Mouse (Mus musculus) midbrain, embryonic 13.5 days (tissue): ENCODE measurements around the gene Itgb2. TPM values are rescaled to one million over a fixed set of nuclear protein-coding genes. Genes with fewer than 3 reads are reported as not detected.

ENCODE experiments used
- polyA plus RNA-seq: library from polyadenylated mRNA; unstranded; fragments of >200 nt; fragmentation: Nextera tagmentation; extraction: Ambion mirVana; gene quantifications from 2 replicates; pipeline ENCODE4 v1.2.1, GENCODE M21; 2015

The Itgb2 gene
- polyA plus RNA-seq, 1 experiment from 2014 or later, result 0.87 TPM

Other genes with a start within 250 kb of the Itgb2 start
- gene Adarb1, start 112.0 kb upstream of the Itgb2 start, polyA plus RNA-seq, result 10.0 and 10.9 TPM in 2 replicates
- gene Fam207a, start 14.5 kb upstream of the Itgb2 start, polyA plus RNA-seq, result 38.5 and 41.6 TPM in 2 replicates
- 57.5 and 59.0 TPM in 2 replicates for gene Pttg1ip, start 51.5 kb downstream of the Itgb2 start, polyA plus RNA-seq
- gene Sumo3, start 75.8 kb downstream of the Itgb2 start, polyA plus RNA-seq, result 302 and 320 TPM in 2 replicates
- 2.5 TPM in 1 of 2 replicates, not detected in the other for gene Gm49325, start 75.9 kb downstream of the Itgb2 start, polyA plus RNA-seq
- 89.8 and 95.5 TPM in 2 replicates for gene Ube2g2, start 92.0 kb downstream of the Itgb2 start, polyA plus RNA-seq
- gene Tspear, start 156.3 kb downstream of the Itgb2 start, polyA plus RNA-seq, result 0.67 and 1.2 TPM in 2 replicates
- not detected in 2 replicates for gene Gm19402, start 160.5 kb downstream of the Itgb2 start, polyA plus RNA-seq
- gene Gm9508, start 167.0 kb downstream of the Itgb2 start, polyA plus RNA-seq, result not detected in 2 replicates
- not detected in 2 replicates for gene Gm10272, start 176.4 kb downstream of the Itgb2 start, polyA plus RNA-seq
- gene Gm10024, start 181.2 kb downstream of the Itgb2 start, polyA plus RNA-seq, result not detected in 2 replicates
- gene Gm10142, start 185.6 kb downstream of the Itgb2 start, polyA plus RNA-seq, result not detected in 2 replicates
- not detected in 2 replicates for gene Krtap12-1, start 190.3 kb downstream of the Itgb2 start, polyA plus RNA-seq
- gene Gm10100, start 196.2 kb downstream of the Itgb2 start, polyA plus RNA-seq, result not detected in 2 replicates
- gene Gm18596, start 212.4 kb downstream of the Itgb2 start, polyA plus RNA-seq, result not detected in 2 replicates
- gene Gm9736, start 221.1 kb downstream of the Itgb2 start, polyA plus RNA-seq, result not detected in 2 replicates
- gene Gm3233, start 229.4 kb downstream of the Itgb2 start, polyA plus RNA-seq, result not detected in 2 replicates
- not detected in 2 replicates for gene Gm3238, start 241.1 kb downstream of the Itgb2 start, polyA plus RNA-seq
- gene Gm7138, start 246.7 kb downstream of the Itgb2 start, polyA plus RNA-seq, result not detected in 2 replicates